Mouse (Mus musculus) stomach, adult 2 months (tissue): ENCODE results near the gene Tacstd2. TPM values are rescaled to one million over a fixed set of nuclear protein-coding genes. Genes with fewer than 3 reads are reported as not detected.

Experiments used
- polyA plus RNA-seq: library from polyadenylated mRNA; depleted of rRNA; stranded (reverse); fragments of >200 nt; gene quantifications from 2 replicates; pipeline ENCODE4 v1.2.3, GENCODE M21; 2012; rRNA removed

Gene Tacstd2
- polyA plus RNA-seq, result 76.0 and 85.7 TPM in 2 replicates

GRCm38 (mm10) chr6:67535777-67536054 is at the start of gene Tacstd2:
Tacstd2 (minus strand) TSS chr6:67535796.

DNA sequence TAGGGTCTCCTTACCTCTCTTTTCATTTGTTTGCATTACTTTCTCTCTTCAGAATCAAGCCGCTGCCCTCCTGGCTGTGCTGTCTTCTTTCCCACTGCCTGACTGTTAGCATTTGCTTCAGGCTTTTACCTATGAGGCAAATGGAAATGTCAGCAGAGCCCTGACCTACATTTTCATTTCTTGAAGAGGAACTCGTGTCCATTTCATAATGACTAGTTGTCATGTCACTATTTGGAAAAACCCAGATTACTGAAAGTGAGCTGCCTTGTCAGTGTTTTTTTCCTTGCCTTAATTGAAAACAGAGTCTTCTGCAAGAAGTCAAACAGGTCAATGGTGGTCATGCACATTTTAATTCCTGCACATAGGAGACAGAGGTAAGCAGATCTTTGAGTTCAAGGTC is 43.8 kb downstream of the Tacstd2 start, which contains the start of gene Il23r:
TSS of gene Il23r (minus strand) at position 101 of the 400 bp plus-strand sequence.

Other genes starting within 250 kb of the Tacstd2 start
- gene Il12rb2, start 159.6 kb downstream of the Tacstd2 start, polyA plus RNA-seq, result 0.03 and 0.04 TPM in 2 replicates
- not detected in 2 replicates for gene Il23r, start 43.9 kb downstream of the Tacstd2 start, polyA plus RNA-seq